Mouse (Mus musculus): ENCODE measurements around the gene Muc15.

DNA sequence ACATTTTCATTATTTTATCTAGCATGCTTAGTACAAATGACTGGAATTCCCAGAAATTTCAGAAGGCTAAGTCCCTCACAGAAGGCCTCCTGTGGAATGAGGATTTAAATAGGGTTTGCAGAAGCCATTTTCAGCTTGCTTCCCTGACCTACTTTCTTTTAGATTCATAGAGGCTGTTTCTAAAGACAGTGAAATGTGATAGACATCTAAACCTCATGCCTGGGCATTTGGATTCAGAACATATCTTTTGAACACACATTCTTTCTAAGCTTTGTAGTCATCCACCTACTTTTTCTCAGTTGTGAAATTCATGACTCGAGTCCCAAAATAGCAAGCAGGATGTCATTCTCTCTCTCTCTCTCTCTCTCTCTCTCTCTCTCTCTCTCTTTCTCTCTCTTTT is 1.1 kb downstream of the Muc15 start:
- TF ChIP-seq POLR2A (IDR thresholded peaks at IDR 0.05; ENCODE audit: control insufficient read depth, low read depth, low read length) (no peak), CTCF (IDR thresholded peaks at IDR 0.05; ENCODE audit: control insufficient read depth, insufficient read depth, insufficient replicate concordance, low read depth, low read length) (no peak)

Data from testis, adult 2 months (tissue).